Mouse (Mus musculus) limb, embryonic 15.5 days (tissue): ENCODE data around the gene Kpna4. TPM values are rescaled to one million over a fixed set of nuclear protein-coding genes. Genes with fewer than 3 reads are reported as not detected.

ENCODE experiments used
- ATAC-seq: fragments of 200-750 bp; cut with Nextera tagmentation; 2 replicates; pipeline ENCODE4 v1.8.0; 2017; ENCODE audit warnings: low read depth, moderate TSS enrichment; ENCODE audit not compliant: insufficient number of reproducible peaks, low FRiP score, low TSS enrichment
- H3K27ac ChIP-seq: fragments of 300-500 bp; sonication (generic); 2 replicates; pipeline ENCODE4 v1.5.1; 2015; ENCODE audit warnings: moderate library complexity, mild to moderate bottlenecking, inconsistent platforms
- H3K27me3 ChIP-seq: fragments of 300-500 bp; sonication (generic); 2 replicates; pipeline ENCODE4 v1.6.1; 2015; ENCODE audit warnings: inconsistent platforms
- H3K36me3 ChIP-seq: fragments of 300-500 bp; sonication (generic); 2 replicates; pipeline ENCODE4 v1.6.1; 2015; ENCODE audit warnings: inconsistent platforms
- H3K4me1 ChIP-seq: fragments of 300-500 bp; sonication (generic); 2 replicates; pipeline ENCODE4 v1.6.1; 2015; ENCODE audit warnings: inconsistent platforms
- H3K4me2 ChIP-seq: fragments of 300-500 bp; sonication (generic); 2 replicates; pipeline ENCODE4 v1.6.1; 2015; ENCODE audit warnings: mild to moderate bottlenecking, inconsistent platforms
- H3K4me3 ChIP-seq: fragments of 300-500 bp; sonication (generic); 2 replicates; pipeline ENCODE4 v1.5.1; 2015; ENCODE audit warnings: mild to moderate bottlenecking, inconsistent platforms
- H3K9ac ChIP-seq: fragments of 300-500 bp; sonication (generic); 2 replicates; pipeline ENCODE4 v1.6.1; 2015; ENCODE audit warnings: inconsistent platforms
- H3K9me3 ChIP-seq: fragments of 300-500 bp; sonication (generic); 2 replicates; pipeline ENCODE4 v1.6.1; 2016; ENCODE audit warnings: inconsistent platforms
- WGBS: fragments of 180-500 bp; shearing (Covaris S2); methylation state at CpG from one replicate; pipeline ENCODE4 v1.1.7; 2015; 5-methylcytosine and 5-hydroxymethylcytosine counted together
- polyA plus RNA-seq: library from polyadenylated mRNA; unstranded; fragments of >200 nt; fragmentation: Nextera tagmentation; extraction: Ambion mirVana; gene quantifications from 2 replicates; pipeline ENCODE4 v1.2.1, GENCODE M21; 2015

The Kpna4 gene
- polyA plus RNA-seq = 27.5 and 32.3 TPM in 2 replicates

GRCm38 (mm10) chr3:69126509-69127345 is at the start of gene Kpna4:
TSS of gene Kpna4 (minus strand) at chr3:69127113.
- Histone ChIP-seq H3K9ac (peak within 1 kb of the TSS; percentile 94), H3K4me3 (peak within 1 kb of the TSS; percentile 94), H3K27ac (peak within 1 kb of the TSS; percentile 97), H3K36me3 (no peaks in the 10 kb centered on the region), H3K4me2 (peak within 1 kb of the TSS; percentile 69), H3K4me1 (peaks cover 4% of the 10 kb centered on the region; the same call in 1 of the 2 replicates), H3K9me3 (no peaks in the 10 kb centered on the region), H3K27me3 (no peaks in the 10 kb centered on the region)
- peak; percentile 99 for ATAC-seq
- WGBS = under 1% methylated on average over 95 of the region's 107 CpGs

DNA sequence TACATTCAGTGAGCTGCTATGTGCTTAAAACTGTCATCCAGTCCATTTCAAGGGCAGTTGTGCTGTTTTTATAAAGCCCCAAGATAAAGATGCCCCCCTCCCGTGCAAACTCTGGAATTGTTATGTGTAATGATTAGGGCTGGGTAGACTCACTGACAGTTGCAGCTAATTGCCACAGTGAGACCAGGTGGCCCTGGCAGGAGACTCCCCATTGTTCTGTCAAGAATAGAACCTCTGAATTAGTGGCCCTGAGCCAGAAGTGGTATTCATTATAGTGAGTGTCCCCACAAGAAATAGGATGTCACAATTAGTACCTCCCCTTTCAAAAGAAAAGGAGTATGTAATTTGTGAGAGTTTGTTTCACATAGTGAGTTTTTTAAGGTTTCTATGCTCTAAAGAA is 48.3 kb upstream of the Kpna4 start:
- Histone ChIP-seq H3K9ac (no peak overlapping the region), H3K4me2 (no peak overlapping the region), H3K4me3 (no peak overlapping the region), H3K4me1 (no peaks in the 10 kb centered on the region), H3K27ac (no peak overlapping the region), H3K36me3 (no peaks in the 10 kb centered on the region), H3K9me3 (no peaks in the 10 kb centered on the region), H3K27me3 (no peaks in the 10 kb centered on the region)
- no peak for ATAC-seq
- WGBS = 21% methylated on average over 1 of the region's 1 CpGs

- ATAC-seq = no peak
- no peaks in the 10 kb centered on the region for H3K36me3 ChIP-seq
- H3K27me3 ChIP-seq = no peaks in the 10 kb centered on the region
- H3K4me2 ChIP-seq = no peak overlapping the region
- no peak overlapping the region for H3K9ac ChIP-seq
- H3K27ac ChIP-seq = no peak overlapping the region
- 51% methylated on average over 4 of the region's 4 CpGs for WGBS
- H3K4me3 ChIP-seq = no peak overlapping the region
- no peaks in the 10 kb centered on the region for H3K9me3 ChIP-seq
- no peaks in the 10 kb centered on the region for H3K4me1 ChIP-seq
These were observed 44.2 kb upstream of the Kpna4 start for GRCm38 (mm10) chr3:69171123-69171522.

DNA sequence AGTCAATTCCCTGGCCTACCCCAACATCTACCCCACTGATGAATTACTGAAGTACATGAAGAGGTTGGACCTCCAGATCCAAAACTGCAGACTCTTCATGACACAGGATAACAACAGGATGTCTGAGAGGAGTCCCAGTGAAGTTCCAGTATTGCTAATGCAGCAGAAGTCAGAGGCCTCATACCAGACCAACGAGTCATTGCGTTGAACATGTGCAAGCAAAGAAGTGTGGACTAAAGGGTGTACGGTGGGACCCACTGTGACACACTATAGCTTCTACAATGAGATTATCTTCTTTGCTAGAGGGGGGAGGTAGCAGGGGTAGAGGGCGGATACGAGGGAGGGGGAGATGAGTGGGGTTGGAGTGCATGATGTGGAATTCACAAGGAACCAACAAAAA is 42.9 kb upstream of the Kpna4 start:
- Histone ChIP-seq H3K27ac (no peak overlapping the region), H3K9me3 (no peaks in the 10 kb centered on the region), H3K36me3 (no peaks in the 10 kb centered on the region), H3K4me2 (no peak overlapping the region), H3K4me3 (no peak overlapping the region), H3K9ac (no peak overlapping the region), H3K27me3 (no peaks in the 10 kb centered on the region), H3K4me1 (no peaks in the 10 kb centered on the region)
- 85% methylated on average over 5 of the region's 5 CpGs for WGBS
- ATAC-seq = no peak

DNA sequence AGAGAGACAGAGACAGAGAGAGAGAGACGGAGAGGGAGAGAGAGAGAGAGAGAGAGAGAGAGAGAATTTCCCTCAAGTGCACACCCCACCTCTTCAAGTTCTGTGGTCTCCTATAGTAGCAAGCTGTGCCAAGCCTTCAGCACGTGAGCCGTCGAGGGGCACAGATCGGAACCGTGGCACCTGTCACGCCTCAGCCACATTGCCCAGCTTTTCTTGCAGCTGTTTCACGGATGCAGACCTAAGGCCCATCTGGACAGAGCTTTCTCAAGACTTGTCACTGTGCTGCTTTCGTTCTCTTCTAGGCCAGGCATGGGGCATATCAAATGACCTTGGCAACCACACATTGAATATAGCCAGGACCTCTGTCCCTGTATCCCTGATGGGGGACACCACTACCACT is 41.8 kb upstream of the Kpna4 start:
- H3K9ac ChIP-seq = no peak overlapping the region
- no peak for ATAC-seq
- no peak overlapping the region for H3K4me2 ChIP-seq
- 84% methylated on average over 9 of the region's 9 CpGs for WGBS
- H3K27ac ChIP-seq = no peak overlapping the region
- no peaks in the 10 kb centered on the region for H3K27me3 ChIP-seq
- no peaks in the 10 kb centered on the region for H3K36me3 ChIP-seq
- no peaks in the 10 kb centered on the region for H3K4me1 ChIP-seq
- no peak overlapping the region for H3K4me3 ChIP-seq
- H3K9me3 ChIP-seq = no peaks in the 10 kb centered on the region

GRCm38 (mm10) chr3:69163057-69163456 is 36.1 kb upstream of the Kpna4 start:
- 77% methylated on average over 6 of the region's 6 CpGs for WGBS
- H3K27me3 ChIP-seq = no peaks in the 10 kb centered on the region
- no peaks in the 10 kb centered on the region for H3K4me1 ChIP-seq
- H3K27ac ChIP-seq = no peak overlapping the region
- H3K36me3 ChIP-seq = no peaks in the 10 kb centered on the region
- no peak overlapping the region for H3K4me2 ChIP-seq
- no peak overlapping the region for H3K4me3 ChIP-seq
- ATAC-seq = no peak
- no peaks in the 10 kb centered on the region for H3K9me3 ChIP-seq
- no peak overlapping the region for H3K9ac ChIP-seq

GRCm38 (mm10) chr3:69160429-69160828 is 33.5 kb upstream of the Kpna4 start:
- Histone ChIP-seq H3K9ac (no peak overlapping the region), H3K27ac (no peak overlapping the region), H3K4me2 (no peak overlapping the region), H3K9me3 (no peaks in the 10 kb centered on the region), H3K4me1 (no peaks in the 10 kb centered on the region), H3K36me3 (no peaks in the 10 kb centered on the region), H3K27me3 (no peaks in the 10 kb centered on the region), H3K4me3 (no peak overlapping the region)
- no peak for ATAC-seq
- WGBS = 69% methylated on average over 1 of the region's 1 CpGs

DNA sequence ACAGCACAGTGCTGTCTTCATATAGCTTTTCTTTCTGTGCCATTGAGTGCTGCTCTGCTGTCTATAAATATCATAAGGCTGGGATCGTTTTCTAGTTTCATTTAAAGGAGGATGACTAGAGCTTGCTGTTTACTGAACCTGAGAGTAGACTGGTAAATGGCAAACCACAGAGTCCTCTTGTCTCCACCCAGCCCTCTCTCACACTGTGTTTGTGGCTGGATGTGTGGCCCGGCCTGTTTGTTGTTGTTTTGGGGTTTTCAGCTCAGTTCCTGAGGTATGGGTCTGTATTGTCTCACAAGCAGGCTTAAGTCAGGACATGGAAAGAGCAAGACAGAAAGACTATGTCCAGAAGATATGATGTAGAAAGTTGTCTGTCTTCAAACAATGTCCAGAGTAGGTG is 32.6 kb upstream of the Kpna4 start:
- no peak overlapping the region for H3K27ac ChIP-seq
- H3K9ac ChIP-seq = no peak overlapping the region
- ATAC-seq = no peak
- H3K4me2 ChIP-seq = no peak overlapping the region
- H3K4me3 ChIP-seq = no peak overlapping the region
- no peaks in the 10 kb centered on the region for H3K9me3 ChIP-seq
- no peaks in the 10 kb centered on the region for H3K36me3 ChIP-seq
- H3K4me1 ChIP-seq = no peaks in the 10 kb centered on the region
- H3K27me3 ChIP-seq = no peaks in the 10 kb centered on the region
- 71% methylated on average over 2 of the region's 2 CpGs for WGBS

GRCm38 (mm10) chr3:69157886-69158285 is 31.0 kb upstream of the Kpna4 start:
- Histone ChIP-seq H3K27ac (no peak overlapping the region), H3K4me2 (no peak overlapping the region), H3K4me1 (no peaks in the 10 kb centered on the region), H3K9me3 (no peaks in the 10 kb centered on the region), H3K9ac (no peak overlapping the region), H3K27me3 (no peaks in the 10 kb centered on the region), H3K4me3 (no peak overlapping the region), H3K36me3 (no peaks in the 10 kb centered on the region)
- ATAC-seq = no peak
- 82% methylated on average over 5 of the region's 5 CpGs for WGBS

DNA sequence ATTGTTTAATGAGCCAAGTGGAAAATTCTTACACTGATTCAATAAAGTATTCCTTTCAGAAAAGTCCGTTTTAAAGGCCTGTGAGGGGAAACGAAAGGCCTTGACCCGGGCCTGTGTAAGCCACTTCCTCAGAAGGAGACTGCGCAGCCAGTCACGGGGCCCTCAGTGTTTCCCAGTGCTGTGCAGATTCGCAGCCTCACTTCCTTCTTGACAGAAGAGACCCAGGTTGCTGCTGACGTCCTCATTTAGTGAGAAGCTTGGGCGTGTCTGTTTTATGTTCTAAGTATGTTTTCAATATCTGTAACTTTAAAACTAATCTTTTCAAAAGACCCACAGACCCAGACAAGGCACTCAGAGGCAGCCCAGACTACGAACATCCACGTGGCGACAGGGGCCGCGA is 29.6 kb upstream of the Kpna4 start:
- Histone ChIP-seq H3K4me1 (no peaks in the 10 kb centered on the region), H3K36me3 (no peaks in the 10 kb centered on the region), H3K9ac (no peak overlapping the region), H3K9me3 (no peaks in the 10 kb centered on the region), H3K27ac (no peak overlapping the region), H3K4me3 (no peak overlapping the region), H3K4me2 (no peak overlapping the region), H3K27me3 (no peaks in the 10 kb centered on the region)
- ATAC-seq = no peak
- WGBS = 56% methylated on average over 13 of the region's 13 CpGs

GRCm38 (mm10) chr3:69154691-69155090 is 27.8 kb upstream of the Kpna4 start:
- Histone ChIP-seq H3K9me3 (no peaks in the 10 kb centered on the region), H3K27me3 (no peaks in the 10 kb centered on the region), H3K4me2 (no peak overlapping the region), H3K36me3 (no peaks in the 10 kb centered on the region), H3K9ac (no peak overlapping the region), H3K27ac (no peak overlapping the region), H3K4me1 (no peaks in the 10 kb centered on the region), H3K4me3 (no peak overlapping the region)
- ATAC-seq = no peak
- WGBS = 73% methylated on average over 2 of the region's 2 CpGs

DNA sequence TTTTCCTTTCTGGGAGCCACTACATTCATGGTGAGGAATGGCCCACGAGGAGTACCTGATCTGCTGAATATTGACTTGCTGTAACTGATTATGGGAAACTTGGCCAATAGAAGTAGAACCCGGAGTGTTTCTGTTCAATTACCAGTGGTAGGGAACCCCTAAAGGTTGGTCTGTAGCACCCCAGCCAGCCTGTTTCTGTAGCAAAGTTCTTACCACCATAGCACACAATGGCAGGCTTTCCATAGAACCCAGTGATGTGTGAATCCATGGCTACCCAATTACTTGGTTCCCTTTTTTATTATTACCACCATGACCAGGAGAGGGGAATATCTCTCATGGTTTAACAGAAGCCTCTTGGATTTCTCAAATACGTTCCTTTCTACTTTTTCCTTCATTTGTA is 24.0 kb upstream of the Kpna4 start:
- Histone ChIP-seq H3K27ac (no peak overlapping the region), H3K4me2 (no peak overlapping the region), H3K36me3 (no peaks in the 10 kb centered on the region), H3K9me3 (no peaks in the 10 kb centered on the region), H3K27me3 (no peaks in the 10 kb centered on the region), H3K4me3 (no peak overlapping the region), H3K9ac (no peak overlapping the region), H3K4me1 (no peaks in the 10 kb centered on the region)
- WGBS = 75% methylated on average over 3 of the region's 3 CpGs
- ATAC-seq = no peak
